Mouse (Mus musculus) induced T-regulatory cell, adult 2 months (primary cell): ENCODE results near the gene Slc1a1.

Source experiments
- DNase-seq: peaks from one replicate; pipeline ENCODE4 v3.0.0-alpha.2; 2012; ENCODE audit warnings: low read depth

Slc1a1 gene

GRCm38 (mm10) chr19:28854831-28855230 is 20.0 kb downstream of the Slc1a1 start:
- no peak for DNase-seq

GRCm38 (mm10) chr19:28860246-28860645 is 25.4 kb downstream of the Slc1a1 start:
- no peak for DNase-seq

- DNase-seq: no peak
These were observed 28.8 kb downstream of the Slc1a1 start for GRCm38 (mm10) chr19:28863626-28864025.

- DNase-seq: no peak
These were observed 30.1 kb downstream of the Slc1a1 start for GRCm38 (mm10) chr19:28864981-28865380.

- no peak for DNase-seq
These were observed 30.7 kb downstream of the Slc1a1 start for GRCm38 (mm10) chr19:28865501-28865900.

- peak; percentile 72 for DNase-seq
These were observed 34.5 kb downstream of the Slc1a1 start for GRCm38 (mm10) chr19:28869251-28869855.

GRCm38 (mm10) chr19:28870351-28870750 is 35.5 kb downstream of the Slc1a1 start:
- no peak for DNase-seq

- no peak for DNase-seq
These were observed 44.6 kb downstream of the Slc1a1 start for GRCm38 (mm10) chr19:28879476-28879875.

GRCm38 (mm10) chr19:28883126-28883525 is 48.3 kb downstream of the Slc1a1 start:
- peak; percentile 45 for DNase-seq

GRCm38 (mm10) chr19:28888496-28888895 is 53.6 kb downstream of the Slc1a1 start:
- DNase-seq: no peak

GRCm38 (mm10) chr19:28889251-28889650 is 54.4 kb downstream of the Slc1a1 start:
- no peak for DNase-seq

GRCm38 (mm10) chr19:28891238-28891637 is 56.4 kb downstream of the Slc1a1 start:
- no peak for DNase-seq

- no peak for DNase-seq
These were observed 57.0 kb downstream of the Slc1a1 start for GRCm38 (mm10) chr19:28891864-28892263.

GRCm38 (mm10) chr19:28896639-28897038 is 61.8 kb downstream of the Slc1a1 start:
- no peak for DNase-seq

- DNase-seq: no peak
These were observed 62.6 kb downstream of the Slc1a1 start for GRCm38 (mm10) chr19:28897497-28897896.

- no peak for DNase-seq
These were observed 65.9 kb downstream of the Slc1a1 start for GRCm38 (mm10) chr19:28900771-28901170.

GRCm38 (mm10) chr19:28902111-28902510 is 67.3 kb downstream of the Slc1a1 start:
- DNase-seq: no peak

- no peak for DNase-seq
These were observed 68.0 kb downstream of the Slc1a1 start for GRCm38 (mm10) chr19:28902806-28903205.

- no peak for DNase-seq
These were observed 68.8 kb downstream of the Slc1a1 start for GRCm38 (mm10) chr19:28903536-28904119.

- no peak for DNase-seq
These were observed 73.3 kb downstream of the Slc1a1 start for GRCm38 (mm10) chr19:28908186-28908585.

- DNase-seq: no peak
These were observed 73.8 kb downstream of the Slc1a1 start for GRCm38 (mm10) chr19:28908693-28909092.

- DNase-seq: no peak
These were observed 79.7 kb downstream of the Slc1a1 start for GRCm38 (mm10) chr19:28914598-28914997.

GRCm38 (mm10) chr19:28915602-28916250 is 80.9 kb downstream of the Slc1a1 start:
- no peak for DNase-seq

- no peak for DNase-seq
These were observed 81.6 kb downstream of the Slc1a1 start for GRCm38 (mm10) chr19:28916492-28916891.
